Mouse (Mus musculus): Measurements from ENCODE around the gene Xpr1. TPM values are rescaled to one million over a fixed set of nuclear protein-coding genes. Genes with fewer than 3 reads are reported as not detected.
A peak's percentile ranks its signal among the peaks of the same experiment; 100 is the strongest.

The Xpr1 gene
- 9.5 and 14.1 TPM in 2 replicates for polyA plus RNA-seq (2016; fragmentation: Nextera tagmentation; extraction: Ambion mirVana)

GRCm38 (mm10) chr1:155416701-155417677, at the start of gene Xpr1:
Xpr1 (minus strand) TSS chr1:155417415.
- H3K9me3 ChIP-seq: no peaks in the 10 kb centered on the region
- H3K4me3 ChIP-seq: peak within 1 kb of the TSS; percentile 78
- H3K27ac ChIP-seq: peak within 1 kb of the TSS; percentile 92
- under 1% methylated on average over 82 of the region's 82 CpGs for WGBS
- peak; percentile 97 for DNase-seq (ENCODE audit: low spot score)
- H3K36me3 ChIP-seq: no peaks in the 10 kb centered on the region
- H3K27me3 ChIP-seq (ENCODE audit: insufficient read depth, poor library complexity, severe bottlenecking): no peaks in the 10 kb centered on the region; the same call in 1 of the 2 replicates
- peaks cover 18% of the 10 kb centered on the region for H3K4me1 ChIP-seq (replicated peaks)

- Histone ChIP-seq H3K4me3 (no peak overlapping the region), H3K27me3 (ENCODE audit: insufficient read depth, poor library complexity, severe bottlenecking) (peaks cover 10% of the 10 kb centered on the region; the same call in 1 of the 2 replicates), H3K36me3 (no peaks in the 10 kb centered on the region), H3K4me1 (replicated peaks) (peaks cover 21% of the 10 kb centered on the region), H3K27ac (no peak overlapping the region), H3K9me3 (no peaks in the 10 kb centered on the region)
- WGBS: 30% methylated on average over 10 of the region's 10 CpGs
- peak; percentile 15 for DNase-seq (ENCODE audit: low spot score)
Observed at GRCm38 (mm10) chr1:155463442-155463841, 46.2 kb upstream of the Xpr1 start.

GRCm38 (mm10) chr1:155462582-155462981, 45.4 kb upstream of the Xpr1 start:
- no peaks in the 10 kb centered on the region for H3K36me3 ChIP-seq
- WGBS: 83% methylated on average over 5 of the region's 5 CpGs
- peaks cover 21% of the 10 kb centered on the region for H3K4me1 ChIP-seq (replicated peaks)
- no peak overlapping the region for H3K4me3 ChIP-seq
- no peak overlapping the region for H3K27ac ChIP-seq
- no peaks in the 10 kb centered on the region for H3K9me3 ChIP-seq
- H3K27me3 ChIP-seq (ENCODE audit: insufficient read depth, poor library complexity, severe bottlenecking): peaks cover 10% of the 10 kb centered on the region; the same call in 1 of the 2 replicates
- no peak for DNase-seq (ENCODE audit: low spot score)

- Histone ChIP-seq H3K4me3 (no peak overlapping the region), H3K27me3 (ENCODE audit: insufficient read depth, poor library complexity, severe bottlenecking) (peaks cover 5% of the 10 kb centered on the region; the same call in 1 of the 2 replicates), H3K36me3 (no peaks in the 10 kb centered on the region), H3K27ac (no peak overlapping the region), H3K9me3 (no peaks in the 10 kb centered on the region), H3K4me1 (replicated peaks) (no peaks in the 10 kb centered on the region)
- DNase-seq (ENCODE audit: low spot score): no peak
- whole genome bisulfite sequencing: 85% methylated on average over 7 of the region's 7 CpGs
Observed at GRCm38 (mm10) chr1:155457532-155457931, 40.3 kb upstream of the Xpr1 start.

- peaks cover 3% of the 10 kb centered on the region; the same call in 1 of the 2 replicates for H3K4me1 ChIP-seq (replicated peaks)
- no peaks in the 10 kb centered on the region for H3K27me3 ChIP-seq (ENCODE audit: insufficient read depth, poor library complexity, severe bottlenecking)
- no peaks in the 10 kb centered on the region for H3K9me3 ChIP-seq
- H3K4me3 ChIP-seq: no peak overlapping the region
- DNase-seq (ENCODE audit: low spot score): no peak
- H3K27ac ChIP-seq: no peak overlapping the region
- H3K36me3 ChIP-seq: no peaks in the 10 kb centered on the region
- WGBS: 91% methylated on average over 8 of the region's 8 CpGs
Observed at GRCm38 (mm10) chr1:155453180-155453579, 36.0 kb upstream of the Xpr1 start.

- Histone ChIP-seq H3K27ac (no peak overlapping the region), H3K9me3 (no peaks in the 10 kb centered on the region), H3K36me3 (no peaks in the 10 kb centered on the region), H3K27me3 (ENCODE audit: insufficient read depth, poor library complexity, severe bottlenecking) (no peaks in the 10 kb centered on the region), H3K4me1 (replicated peaks) (peaks cover 8% of the 10 kb centered on the region; the same call in 1 of the 2 replicates), H3K4me3 (no peak overlapping the region)
- 76% methylated on average over 2 of the region's 2 CpGs for whole genome bisulfite sequencing
- DNase-seq (ENCODE audit: low spot score): no peak
Observed at GRCm38 (mm10) chr1:155448932-155449331, 31.7 kb upstream of the Xpr1 start.

GRCm38 (mm10) chr1:155447277-155447676, 30.1 kb upstream of the Xpr1 start:
- Histone ChIP-seq H3K27ac (no peak overlapping the region), H3K4me1 (replicated peaks) (peaks cover 14% of the 10 kb centered on the region), H3K4me3 (no peak overlapping the region), H3K36me3 (no peaks in the 10 kb centered on the region), H3K9me3 (no peaks in the 10 kb centered on the region), H3K27me3 (ENCODE audit: insufficient read depth, poor library complexity, severe bottlenecking) (no peaks in the 10 kb centered on the region)
- 74% methylated on average over 6 of the region's 6 CpGs for WGBS
- no peak for DNase-seq (ENCODE audit: low spot score)

- Histone ChIP-seq H3K27ac (peak overlapping the region; percentile 26; the same call in 1 of the 2 replicates), H3K36me3 (no peaks in the 10 kb centered on the region), H3K4me1 (replicated peaks) (peaks cover 14% of the 10 kb centered on the region), H3K27me3 (ENCODE audit: insufficient read depth, poor library complexity, severe bottlenecking) (no peaks in the 10 kb centered on the region), H3K9me3 (no peaks in the 10 kb centered on the region), H3K4me3 (no peak overlapping the region)
- no peak for DNase-seq (ENCODE audit: low spot score)
- 79% methylated on average over 4 of the region's 4 CpGs for WGBS
Observed at GRCm38 (mm10) chr1:155443115-155443514, 25.9 kb upstream of the Xpr1 start.

GRCm38 (mm10) chr1:155442521-155443001, 25.3 kb upstream of the Xpr1 start:
- H3K27me3 ChIP-seq (ENCODE audit: insufficient read depth, poor library complexity, severe bottlenecking): no peaks in the 10 kb centered on the region
- WGBS: 69% methylated on average over 13 of the region's 13 CpGs
- H3K36me3 ChIP-seq: no peaks in the 10 kb centered on the region
- peaks cover 14% of the 10 kb centered on the region for H3K4me1 ChIP-seq (replicated peaks)
- peak overlapping the region; percentile 69 for H3K27ac ChIP-seq
- no peak overlapping the region for H3K4me3 ChIP-seq
- H3K9me3 ChIP-seq: no peaks in the 10 kb centered on the region
- DNase-seq (ENCODE audit: low spot score): no peak

DNA sequence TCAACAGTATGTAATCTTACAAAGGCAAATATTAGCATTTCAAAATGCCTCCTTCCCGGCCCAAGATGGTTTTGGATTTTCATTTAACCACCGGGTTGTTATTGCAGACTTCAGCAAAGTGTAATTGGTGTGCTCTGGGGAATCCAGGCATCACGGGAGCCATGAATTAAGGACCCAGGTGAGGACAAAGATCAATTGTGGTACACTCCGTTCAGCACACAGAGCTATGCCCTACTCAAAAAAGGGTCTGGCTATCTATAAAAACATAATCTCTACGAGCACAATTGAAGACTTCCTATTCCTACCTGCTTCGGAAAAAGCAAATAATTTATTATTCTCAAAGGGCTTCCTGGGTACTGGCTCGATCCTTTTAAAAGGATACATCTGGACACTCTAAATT, 22.3 kb upstream of the Xpr1 start:
- no peak for DNase-seq (ENCODE audit: low spot score)
- H3K27ac ChIP-seq: no peak overlapping the region
- WGBS: 80% methylated on average over 7 of the region's 7 CpGs
- H3K4me1 ChIP-seq (replicated peaks): peaks cover 10% of the 10 kb centered on the region
- no peak overlapping the region for H3K4me3 ChIP-seq
- H3K36me3 ChIP-seq: no peaks in the 10 kb centered on the region
- no peaks in the 10 kb centered on the region for H3K9me3 ChIP-seq
- no peaks in the 10 kb centered on the region for H3K27me3 ChIP-seq (ENCODE audit: insufficient read depth, poor library complexity, severe bottlenecking)

DNA sequence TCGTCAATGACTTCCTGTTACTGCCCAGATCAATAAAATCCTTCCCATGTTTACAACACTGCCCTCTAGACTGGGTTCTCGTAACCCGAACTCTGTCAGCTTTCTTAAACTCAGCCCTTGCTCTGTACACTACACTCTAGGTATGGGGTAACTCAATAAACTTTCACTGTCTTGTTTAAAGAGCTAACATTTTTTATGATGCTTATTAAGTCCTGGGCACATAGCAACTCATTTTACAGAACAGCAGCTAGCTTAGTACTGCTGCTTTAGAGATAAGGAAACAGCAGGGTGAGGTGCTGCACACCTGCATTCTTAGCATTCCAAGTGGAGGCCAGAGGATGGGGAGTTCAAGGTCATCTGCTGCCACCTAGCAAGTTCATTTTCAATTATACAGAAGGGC, 21.3 kb upstream of the Xpr1 start:
- H3K27me3 ChIP-seq (ENCODE audit: insufficient read depth, poor library complexity, severe bottlenecking): no peaks in the 10 kb centered on the region
- H3K9me3 ChIP-seq: no peaks in the 10 kb centered on the region
- H3K27ac ChIP-seq: no peak overlapping the region
- H3K4me3 ChIP-seq: no peak overlapping the region
- H3K4me1 ChIP-seq (replicated peaks): peaks cover 10% of the 10 kb centered on the region
- no peaks in the 10 kb centered on the region for H3K36me3 ChIP-seq
- 54% methylated on average over 3 of the region's 3 CpGs for WGBS
- DNase-seq (ENCODE audit: low spot score): no peak

DNA sequence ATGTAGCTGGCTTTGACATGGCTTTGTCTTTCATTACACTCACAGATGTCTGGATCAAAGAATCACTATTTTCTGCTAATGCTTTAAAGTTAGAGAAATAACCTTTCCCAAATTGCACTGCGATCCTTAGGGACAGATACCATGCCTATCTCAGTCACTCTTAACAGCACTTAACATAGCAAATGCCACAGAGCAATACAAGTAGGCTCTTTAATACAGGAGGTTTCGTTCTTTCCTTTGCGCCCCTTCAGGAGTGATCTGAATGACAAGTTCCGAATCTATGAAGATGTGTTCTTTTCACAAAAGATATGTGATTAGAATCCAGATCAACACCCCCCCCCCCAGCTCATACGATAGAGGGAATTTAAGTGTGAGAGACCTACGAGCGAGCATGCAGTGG, 12.1 kb upstream of the Xpr1 start:
- no peaks in the 10 kb centered on the region for H3K36me3 ChIP-seq
- peaks cover 23% of the 10 kb centered on the region for H3K27me3 ChIP-seq (ENCODE audit: insufficient read depth, poor library complexity, severe bottlenecking)
- 0 out of 2 replicates have a peak, but pooled peaks cover 3% of the 10 kb centered on the region for H3K9me3 ChIP-seq
- H3K27ac ChIP-seq: no peak overlapping the region; the same call in 1 of the 2 replicates
- DNase-seq (ENCODE audit: low spot score): no peak
- peaks cover 39% of the 10 kb centered on the region for H3K4me1 ChIP-seq (replicated peaks)
- WGBS: 90% methylated on average over 7 of the region's 7 CpGs
- H3K4me3 ChIP-seq: no peak overlapping the region

Measured in hindbrain, embryonic 10.5 days (tissue).